Mouse (Mus musculus) liver, embryonic 12.5 days (tissue): ENCODE data around the gene Ubash3b. TPM values are rescaled to one million over a fixed set of nuclear protein-coding genes. Genes with fewer than 3 reads are reported as not detected.
A peak's percentile ranks its signal among the peaks of the same experiment; 100 is the strongest.

ENCODE experiments used
- ATAC-seq: fragments of 200-750 bp; cut with Nextera tagmentation; 2 replicates; pipeline ENCODE4 v1.8.0; 2017; ENCODE audit warnings: moderate number of reproducible peaks, mild to moderate bottlenecking, moderate library complexity
- H3K27ac ChIP-seq: fragments of 300-500 bp; sonication (generic); 2 replicates; pipeline ENCODE4 v1.5.1; 2016; ENCODE audit warnings: mild to moderate bottlenecking
- H3K27me3 ChIP-seq: fragments of 300-500 bp; sonication (generic); replicated peaks from 2 replicates; pipeline ENCODE4 v1.6.1; 2016; ENCODE audit warnings: mild to moderate bottlenecking, moderate library complexity
- H3K36me3 ChIP-seq: fragments of 300-500 bp; sonication (generic); 2 replicates; pipeline ENCODE4 v1.6.1; 2016; ENCODE audit warnings: mild to moderate bottlenecking, moderate library complexity
- H3K4me1 ChIP-seq: fragments of 300-500 bp; sonication (generic); 2 replicates; pipeline ENCODE4 v1.6.1; 2016
- H3K4me2 ChIP-seq: fragments of 300-500 bp; sonication (generic); 2 replicates; pipeline ENCODE4 v1.6.1; 2016; ENCODE audit warnings: mild to moderate bottlenecking, moderate library complexity
- H3K4me3 ChIP-seq: fragments of 300-500 bp; sonication (generic); 2 replicates; pipeline ENCODE4 v1.5.1; 2016; ENCODE audit warnings: mild to moderate bottlenecking, moderate library complexity
- H3K9ac ChIP-seq: fragments of 300-500 bp; sonication (generic); 2 replicates; pipeline ENCODE4 v1.6.1; 2016; ENCODE audit warnings: mild to moderate bottlenecking, moderate library complexity
- H3K9me3 ChIP-seq: fragments of 300-500 bp; sonication (generic); replicated peaks from 2 replicates; pipeline ENCODE4 v1.6.1; 2016; ENCODE audit warnings: mild to moderate bottlenecking, moderate library complexity
- WGBS: fragments of 180-500 bp; shearing (Covaris S2); methylation state at CpG from one replicate; pipeline ENCODE4 v1.1.7; 2016; ENCODE audit not compliant: insufficient replicate concordance; 5-methylcytosine and 5-hydroxymethylcytosine counted together
- polyA plus RNA-seq: library from polyadenylated mRNA; unstranded; fragments of >200 nt; fragmentation: Nextera tagmentation; extraction: Ambion mirVana; gene quantifications from 2 replicates; pipeline ENCODE4 v1.2.1, GENCODE M21; 2016

Ubash3b gene
- polyA plus RNA-seq: 12.2 and 14.0 TPM in 2 replicates

DNA sequence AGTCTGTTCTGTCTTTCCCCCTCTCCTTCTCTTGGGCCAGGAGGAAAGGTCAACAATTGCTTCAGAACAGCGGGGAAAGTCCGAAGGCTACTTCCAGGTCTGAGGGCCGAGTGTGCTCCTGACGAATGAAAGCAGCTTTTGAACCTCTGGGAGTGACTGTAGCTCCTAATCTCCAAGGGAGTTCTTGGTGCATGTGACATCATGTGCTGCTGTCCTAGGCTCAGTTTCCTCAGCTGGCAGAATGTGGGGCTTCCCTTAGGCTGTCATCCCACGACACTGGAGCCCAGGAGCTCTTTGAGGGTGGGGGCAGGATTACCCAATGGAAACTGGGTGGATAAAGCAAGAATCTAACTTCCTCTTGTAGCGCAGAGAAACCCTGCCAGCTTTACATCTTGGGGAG lies at the start of gene Ubash3b:
Gene Ubash3b (minus strand): TSS at position 285 of the 400 bp plus-strand sequence.
- peak within 1 kb of the TSS; percentile 9; the same call in 1 of the 2 replicates for H3K4me2 ChIP-seq
- H3K4me1 ChIP-seq: peaks cover 31% of the 10 kb centered on the region
- WGBS: 57% methylated on average over 6 of the region's 6 CpGs
- H3K27me3 ChIP-seq: peaks cover 32% of the 10 kb centered on the region
- ATAC-seq: no peak
- H3K4me3 ChIP-seq: no peak within 1 kb of the TSS
- H3K36me3 ChIP-seq: no peaks in the 10 kb centered on the region
- no peak within 1 kb of the TSS; the same call in 1 of the 2 replicates for H3K27ac ChIP-seq
- H3K9me3 ChIP-seq: no peaks in the 10 kb centered on the region
- no peak within 1 kb of the TSS for H3K9ac ChIP-seq

DNA sequence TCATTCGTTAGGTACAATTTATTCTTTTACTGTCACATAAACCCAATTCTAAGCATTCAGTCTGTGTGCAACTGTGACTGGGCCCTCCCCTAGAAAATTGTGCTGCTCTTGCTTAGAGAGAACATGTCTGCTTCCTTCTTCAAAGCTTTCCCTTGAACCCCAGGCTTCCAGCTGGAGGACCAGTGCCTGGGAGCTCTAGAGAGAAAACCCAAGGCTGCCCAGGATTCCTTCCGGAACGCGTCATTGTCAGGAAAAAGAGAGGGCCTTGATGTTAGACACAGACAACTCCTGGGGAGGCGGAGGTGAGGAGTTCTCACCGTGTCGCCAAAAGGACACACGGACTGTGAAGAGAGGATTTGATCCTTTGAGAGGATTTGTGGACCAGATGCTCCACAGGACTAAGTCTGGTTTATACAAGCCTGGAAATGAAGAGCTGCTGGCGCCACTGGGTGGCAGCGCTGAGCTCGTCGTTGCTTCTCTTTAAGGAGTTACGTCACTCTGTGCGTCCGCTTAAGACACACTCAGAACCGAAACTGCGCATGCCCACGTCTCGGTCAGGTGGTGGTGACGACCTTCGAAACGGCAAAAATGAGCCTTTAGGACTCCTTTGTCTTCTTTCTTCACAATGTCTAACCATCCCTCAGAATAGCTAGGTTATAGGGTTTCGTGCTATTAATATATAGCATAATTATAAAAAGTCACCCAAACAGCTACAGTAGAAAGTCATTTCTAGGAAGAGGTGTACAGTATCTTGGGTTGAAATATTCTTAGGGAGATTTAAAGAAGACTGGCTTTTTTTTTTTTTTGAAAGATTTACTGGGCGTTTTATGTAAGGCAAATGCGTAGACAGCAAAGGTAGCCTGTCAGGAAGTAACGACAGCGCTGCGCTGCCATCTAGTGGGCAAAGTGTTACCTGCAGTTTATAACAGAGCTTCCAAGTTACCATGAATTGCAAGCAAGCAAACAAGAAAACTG lies 45.9 kb upstream of the Ubash3b start:
- peak; percentile 92 for ATAC-seq
- H3K9ac ChIP-seq: peak overlapping the region; percentile 57
- no peaks in the 10 kb centered on the region for H3K36me3 ChIP-seq
- WGBS: 6% methylated on average over 28 of the region's 28 CpGs
- H3K9me3 ChIP-seq: no peaks in the 10 kb centered on the region
- H3K4me2 ChIP-seq: peak overlapping the region; percentile 63
- peak overlapping the region; percentile 51 for H3K4me3 ChIP-seq
- H3K4me1 ChIP-seq: peaks cover 11% of the 10 kb centered on the region
- H3K27ac ChIP-seq: peak overlapping the region; percentile 84
- no peaks in the 10 kb centered on the region; the same call in 1 of the 2 replicates for H3K27me3 ChIP-seq

DNA sequence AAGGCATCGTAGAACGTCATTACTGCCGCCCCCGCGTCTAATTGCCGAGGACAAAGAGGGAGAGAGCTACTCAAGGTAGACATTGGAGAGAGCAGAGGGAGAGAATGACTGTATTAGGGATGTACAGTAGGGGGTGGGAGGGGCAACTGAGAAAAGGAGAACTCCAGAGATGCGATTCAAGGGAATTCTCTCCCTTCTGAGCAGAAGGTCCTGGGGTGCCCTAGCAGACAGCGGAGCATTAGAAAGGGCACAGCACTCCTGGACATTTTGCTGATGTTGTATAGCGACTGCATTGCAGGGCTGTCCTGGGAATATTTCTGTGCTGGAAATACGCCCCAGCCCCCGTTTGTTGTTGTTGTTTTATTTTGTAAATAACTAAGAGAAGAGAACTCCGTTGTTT lies 45.2 kb upstream of the Ubash3b start:
- no peak overlapping the region for H3K4me3 ChIP-seq

DNA sequence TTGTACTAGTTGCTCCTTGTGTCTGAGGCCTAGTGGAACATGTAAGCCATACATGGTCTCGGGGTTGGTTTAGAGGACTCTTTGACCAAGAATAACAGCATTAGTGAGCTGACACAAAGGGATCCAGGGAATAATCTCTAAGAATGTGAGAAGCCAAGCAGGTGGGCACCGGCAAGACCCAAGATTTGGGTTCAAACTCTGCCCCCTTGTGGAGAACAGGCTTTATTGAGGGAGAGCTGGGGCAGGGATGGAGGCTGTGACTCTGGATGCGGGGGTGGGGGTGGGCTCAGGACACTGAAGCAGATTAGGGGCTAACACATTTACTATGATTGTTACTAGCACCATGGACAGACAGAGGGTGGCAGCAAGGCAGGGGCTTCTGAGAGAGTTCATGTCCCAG lies 43.8 kb upstream of the Ubash3b start:
- no peaks in the 10 kb centered on the region for H3K36me3 ChIP-seq

More for the DNA sequence above, 45.2 kb upstream of the Ubash3b start:
- no peaks in the 10 kb centered on the region for H3K36me3 ChIP-seq
- H3K27me3 ChIP-seq: peaks cover under 1% of the 10 kb centered on the region; the same call in 1 of the 2 replicates
- no peak overlapping the region; the same call in 1 of the 2 replicates for H3K9ac ChIP-seq
- H3K27ac ChIP-seq: no peak overlapping the region
- H3K4me1 ChIP-seq: peaks cover 4% of the 10 kb centered on the region; the same call in 1 of the 2 replicates
- H3K4me2 ChIP-seq: peak overlapping the region; percentile 63; the same call in 1 of the 2 replicates
- no peak for ATAC-seq
- WGBS: 73% methylated on average over 12 of the region's 12 CpGs
- no peaks in the 10 kb centered on the region for H3K9me3 ChIP-seq

DNA sequence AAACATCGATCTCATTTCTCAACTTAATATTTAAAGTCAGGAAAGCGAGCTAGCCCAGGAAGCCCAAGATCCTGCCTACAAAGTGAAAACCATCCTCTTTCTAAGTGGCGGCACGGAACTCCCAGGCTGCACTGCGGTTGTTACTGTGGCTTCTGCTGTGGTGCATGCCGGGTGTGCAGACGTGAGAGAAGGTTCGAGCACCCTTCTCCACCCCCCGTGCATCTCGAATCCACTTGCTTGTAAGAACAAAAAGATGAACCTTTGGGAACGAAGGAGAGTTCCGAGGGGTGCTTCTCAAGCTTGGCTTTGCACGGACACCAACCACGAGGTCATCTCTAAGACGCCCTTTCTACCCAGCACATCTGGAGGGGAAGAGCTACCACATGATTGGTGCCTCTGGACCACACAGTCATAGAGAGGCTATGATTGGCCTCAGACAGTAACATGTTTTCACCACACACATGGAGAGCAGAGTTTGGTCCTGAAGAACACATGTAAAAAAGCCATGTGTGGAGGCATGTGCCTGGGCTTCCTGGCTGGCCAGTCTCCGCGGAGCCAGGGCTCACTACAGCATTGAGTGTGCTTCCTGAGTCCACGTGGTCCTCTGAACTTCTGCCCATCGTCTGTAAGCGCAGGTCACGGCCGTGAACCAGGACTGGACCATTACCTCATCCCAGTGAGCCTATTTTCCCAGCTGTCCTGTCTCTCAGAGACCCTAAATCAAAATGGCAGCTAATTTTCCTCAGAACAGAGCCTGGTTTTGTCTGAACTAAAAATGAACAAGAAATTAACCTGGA lies 38.2 kb upstream of the Ubash3b start:
- Histone ChIP-seq H3K9ac (no peak overlapping the region), H3K27me3 (peaks cover 16% of the 10 kb centered on the region; the same call in 1 of the 2 replicates), H3K9me3 (no peaks in the 10 kb centered on the region), H3K4me3 (no peak overlapping the region), H3K4me2 (no peak overlapping the region), H3K27ac (no peak overlapping the region), H3K4me1 (peaks cover 8% of the 10 kb centered on the region; the same call in 1 of the 2 replicates), H3K36me3 (no peaks in the 10 kb centered on the region)
- ATAC-seq: no peak
- 68% methylated on average over 22 of the region's 22 CpGs for WGBS

More for the DNA sequence above, 43.8 kb upstream of the Ubash3b start:
- Histone ChIP-seq H3K27ac (no peak overlapping the region), H3K9ac (no peak overlapping the region), H3K4me3 (no peak overlapping the region), H3K4me1 (0 out of 2 replicates have a peak, but pooled peaks cover 3% of the 10 kb centered on the region), H3K27me3 (peaks cover 10% of the 10 kb centered on the region; the same call in 1 of the 2 replicates), H3K9me3 (no peaks in the 10 kb centered on the region), H3K4me2 (no peak overlapping the region)
- 42% methylated on average over 3 of the region's 3 CpGs for whole genome bisulfite sequencing
- no peak for ATAC-seq

DNA sequence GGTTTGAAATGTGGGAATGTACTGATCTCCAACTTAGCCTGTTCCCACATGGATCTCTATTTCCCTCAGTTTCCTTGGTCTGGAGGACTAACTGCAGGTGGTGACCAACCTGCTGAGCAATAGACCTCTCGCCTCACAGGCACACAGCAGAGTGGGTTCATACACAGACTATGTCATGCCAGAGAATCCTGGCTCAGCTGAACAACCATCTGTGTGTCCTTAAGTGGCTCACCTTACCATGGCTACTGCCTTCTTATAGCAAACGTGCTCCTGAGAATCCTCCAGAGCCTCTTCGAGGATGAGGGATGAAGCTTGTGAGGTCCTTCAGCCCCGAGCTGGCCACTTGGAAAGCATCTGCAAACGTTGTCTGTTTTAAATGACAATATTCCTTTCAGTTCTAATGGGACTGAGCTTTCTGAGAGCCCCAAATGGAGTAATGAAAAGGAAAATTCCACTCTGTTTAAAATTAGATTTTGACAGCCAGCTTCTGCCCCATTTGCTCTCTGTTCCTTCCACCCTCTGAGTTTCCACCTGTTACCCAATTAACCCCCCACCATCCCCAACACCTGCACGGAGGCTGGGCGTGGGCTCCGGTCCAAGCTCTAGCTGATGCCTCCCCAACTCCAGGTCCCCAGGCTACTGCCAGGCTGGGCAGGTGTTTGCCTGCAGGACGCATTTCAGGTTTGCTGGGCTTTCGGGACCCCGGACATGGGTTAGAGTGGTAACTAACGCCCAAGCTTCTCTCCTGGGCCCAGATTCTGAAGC lies 37.2 kb upstream of the Ubash3b start:
- ATAC-seq: no peak
- peaks cover 16% of the 10 kb centered on the region; the same call in 1 of the 2 replicates for H3K27me3 ChIP-seq
- no peak overlapping the region for H3K4me2 ChIP-seq
- H3K9ac ChIP-seq: no peak overlapping the region
- no peaks in the 10 kb centered on the region for H3K9me3 ChIP-seq
- H3K36me3 ChIP-seq: no peaks in the 10 kb centered on the region
- no peak overlapping the region for H3K4me3 ChIP-seq
- peaks cover 8% of the 10 kb centered on the region; the same call in 1 of the 2 replicates for H3K4me1 ChIP-seq
- whole genome bisulfite sequencing: 61% methylated on average over 12 of the region's 12 CpGs
- H3K27ac ChIP-seq: no peak overlapping the region

DNA sequence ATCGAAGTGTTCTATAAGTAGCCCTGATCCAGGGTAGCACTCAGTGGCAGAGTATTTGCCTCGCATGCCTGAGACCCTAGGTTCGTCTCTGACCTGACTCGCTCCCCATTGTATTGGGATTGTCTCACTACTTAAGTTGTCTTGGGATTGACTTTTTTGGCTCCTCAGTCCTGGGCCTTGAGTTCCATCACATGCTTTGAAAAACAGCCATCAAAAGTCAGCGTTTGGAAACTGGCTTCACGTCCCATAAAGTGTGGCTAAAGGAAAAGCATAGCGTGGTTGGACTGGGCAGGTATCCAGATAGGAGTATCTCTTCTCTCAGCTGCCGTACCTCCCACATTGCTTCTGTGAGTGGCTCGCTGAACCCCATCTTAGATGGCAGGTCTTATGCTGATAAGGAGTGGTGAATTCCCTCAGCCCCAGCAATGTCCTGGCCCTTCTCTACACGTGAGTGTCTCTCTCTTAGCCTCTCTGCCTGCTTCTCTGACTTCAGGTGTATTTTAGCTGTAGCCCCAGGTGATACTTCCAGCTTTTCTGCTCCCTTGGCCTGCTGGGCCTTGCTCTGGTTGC lies 34.3 kb upstream of the Ubash3b start:
- H3K36me3 ChIP-seq: no peaks in the 10 kb centered on the region
- H3K27me3 ChIP-seq: peaks cover 11% of the 10 kb centered on the region; the same call in 1 of the 2 replicates
- H3K4me3 ChIP-seq: no peak overlapping the region
- 54% methylated on average over 10 of the region's 10 CpGs for WGBS
- H3K4me1 ChIP-seq: peaks cover 8% of the 10 kb centered on the region; the same call in 1 of the 2 replicates
- no peaks in the 10 kb centered on the region for H3K9me3 ChIP-seq
- no peak overlapping the region for H3K27ac ChIP-seq
- no peak overlapping the region for H3K4me2 ChIP-seq
- no peak overlapping the region for H3K9ac ChIP-seq
- peak; percentile 81 for ATAC-seq

DNA sequence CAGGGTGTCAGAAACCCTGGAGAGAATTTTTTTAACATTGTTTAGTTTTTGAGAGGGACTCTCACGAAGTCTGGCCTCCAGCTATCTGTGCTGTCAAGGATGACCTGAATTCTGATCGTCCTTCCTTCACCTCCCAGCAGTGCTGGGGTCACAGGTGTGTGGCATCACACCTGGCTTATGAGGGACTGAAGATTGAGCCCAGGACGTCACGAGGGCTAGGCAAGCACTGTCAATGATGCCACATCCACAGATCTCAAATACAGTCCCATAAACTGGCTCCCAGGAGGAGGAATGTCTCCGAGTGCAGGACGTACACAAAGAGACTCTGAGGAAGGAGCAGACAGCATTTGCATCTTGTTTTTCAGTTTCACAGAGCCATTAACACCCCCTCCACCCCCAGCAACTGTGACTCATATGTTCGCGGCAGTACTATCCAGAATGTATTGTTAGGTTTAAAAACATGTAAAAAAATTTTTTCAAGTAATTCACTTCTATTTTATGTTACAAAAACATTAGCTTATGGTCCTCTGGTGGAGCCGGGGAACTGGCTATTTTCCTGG lies 30.2 kb upstream of the Ubash3b start:
- no peaks in the 10 kb centered on the region for H3K9me3 ChIP-seq
- ATAC-seq: no peak
- H3K4me2 ChIP-seq: no peak overlapping the region
- 60% methylated on average over 9 of the region's 9 CpGs for WGBS
- H3K9ac ChIP-seq: no peak overlapping the region
- no peak overlapping the region for H3K27ac ChIP-seq
- H3K4me1 ChIP-seq: peaks cover 8% of the 10 kb centered on the region; the same call in 1 of the 2 replicates
- no peak overlapping the region for H3K4me3 ChIP-seq
- no peaks in the 10 kb centered on the region for H3K36me3 ChIP-seq
- H3K27me3 ChIP-seq: 0 out of 2 replicates have a peak, but pooled peaks cover 4% of the 10 kb centered on the region

DNA sequence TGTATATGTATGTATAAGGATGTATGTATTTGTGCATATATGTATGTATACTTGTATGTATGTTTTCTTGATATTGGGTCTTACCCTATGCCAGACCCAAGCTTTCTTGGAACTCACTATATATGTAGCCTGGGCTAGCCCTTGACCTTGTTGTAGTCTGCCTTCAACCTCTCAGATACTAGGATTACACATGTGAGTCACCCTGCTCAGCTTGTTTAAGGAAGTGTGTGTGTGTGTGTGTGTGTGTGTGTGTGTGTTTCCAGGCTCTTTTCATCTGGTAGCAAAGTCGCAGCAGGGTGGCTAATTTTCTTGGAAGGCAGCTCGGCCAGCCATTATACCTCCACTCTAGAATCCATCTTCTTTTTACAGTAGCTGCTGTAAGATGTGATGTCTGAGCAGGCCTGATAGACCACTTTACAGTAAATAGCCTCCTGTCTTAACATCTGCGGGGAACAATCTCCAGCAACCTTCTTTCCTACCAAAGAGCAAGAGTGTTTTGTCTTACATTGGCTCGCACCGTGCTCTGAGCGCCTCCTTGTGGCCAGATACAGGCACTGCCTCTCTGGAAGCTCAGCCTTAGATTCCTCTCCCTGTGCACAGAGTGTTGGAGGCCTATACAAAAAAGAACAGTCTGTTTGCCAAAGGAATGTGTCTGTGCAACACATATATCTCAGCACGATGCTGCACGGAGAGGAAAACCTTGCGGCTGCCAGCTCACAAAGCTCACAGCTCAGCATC lies 29.4 kb upstream of the Ubash3b start:
- Histone ChIP-seq H3K4me3 (no peak overlapping the region), H3K36me3 (no peaks in the 10 kb centered on the region), H3K9ac (no peak overlapping the region), H3K4me1 (peaks cover 4% of the 10 kb centered on the region; the same call in 1 of the 2 replicates), H3K27me3 (0 out of 2 replicates have a peak, but pooled peaks cover 4% of the 10 kb centered on the region), H3K27ac (no peak overlapping the region), H3K9me3 (no peaks in the 10 kb centered on the region), H3K4me2 (no peak overlapping the region)
- WGBS: 25% methylated on average over 9 of the region's 9 CpGs
- ATAC-seq: 0 out of 2 replicates have a peak, but pooled peaks have one; percentile 26

DNA sequence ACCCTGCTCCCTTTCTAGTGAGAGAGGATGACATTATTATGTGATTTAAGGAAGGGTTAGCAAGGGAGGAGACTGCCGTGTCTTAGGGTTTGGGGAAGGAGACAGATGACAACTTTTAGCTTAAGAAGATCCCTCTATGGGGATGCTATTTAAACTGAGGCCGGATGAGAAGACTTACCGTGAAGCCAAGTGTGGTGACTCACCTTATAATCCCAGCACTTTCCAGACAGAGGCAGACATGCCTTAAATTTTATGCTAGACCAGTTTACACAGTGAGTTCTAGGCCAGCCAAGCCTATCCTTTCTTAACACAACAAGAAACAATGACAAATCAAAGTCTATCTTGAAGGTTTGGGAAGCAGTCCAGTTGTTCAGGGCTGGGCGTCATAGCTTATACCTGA lies 26.4 kb upstream of the Ubash3b start:
- Histone ChIP-seq H3K4me1 (no peaks in the 10 kb centered on the region), H3K9me3 (no peaks in the 10 kb centered on the region), H3K4me3 (no peak overlapping the region), H3K27ac (no peak overlapping the region), H3K9ac (no peak overlapping the region), H3K27me3 (0 out of 2 replicates have a peak, but pooled peaks cover 4% of the 10 kb centered on the region), H3K36me3 (no peaks in the 10 kb centered on the region), H3K4me2 (no peak overlapping the region)
- WGBS: 74% methylated on average over 4 of the region's 4 CpGs
- no peak for ATAC-seq
